Mouse (Mus musculus) CD4-positive, CD25-positive, alpha-beta regulatory T cell, adult 9 weeks (primary cell): ENCODE data around the gene Guca1a. TPM values are rescaled to one million over a fixed set of nuclear protein-coding genes. Genes with fewer than 3 reads are reported as not detected.

Experiments
- polyA plus RNA-seq: library from polyadenylated mRNA; unstranded; fragments of 100-300 nt; shearing (Covaris generic); gene quantifications from one replicate; pipeline ENCODE4 v1.2.1, GENCODE M21; 2017

The Guca1a gene
- not detected for polyA plus RNA-seq

GRCm38 (mm10) chr17:47400451-47400850 lies at the start of gene Guca1a:
Gene Guca1a (minus strand): TSS chr17:47400584.

GRCm38 (mm10) chr17:47436907-47437547 lies 36.6 kb upstream of the Guca1a start, which contains the start of gene 1700001C19Rik:
Gene 1700001C19Rik (minus strand): TSS chr17:47437376.

GRCm38 (mm10) chr17:47436156-47436906 lies 35.9 kb upstream of the Guca1a start, which contains the start of gene AI661453:
Gene AI661453 (plus strand): TSS chr17:47436615.

GRCm38 (mm10) chr17:47385145-47385544 lies 15.2 kb downstream of the Guca1a start, which contains the start of gene Guca1b:
Gene Guca1b (plus strand): TSS chr17:47385393.

GRCm38 (mm10) chr17:47368401-47369086 lies 31.8 kb downstream of the Guca1a start, which contains the start of gene Mrps10:
Gene Mrps10 (plus strand): TSS chr17:47368887.

Other genes with a start within 250 kb of the Guca1a start
- gene Mrps10, start 31.7 kb downstream of the Guca1a start, polyA plus RNA-seq, result 51.5 TPM
- gene Guca1b, start 15.2 kb downstream of the Guca1a start, polyA plus RNA-seq, result 2.2 TPM
- not detected for gene AI661453, start 36.0 kb upstream of the Guca1a start, polyA plus RNA-seq
- gene 1700001C19Rik, start 36.8 kb upstream of the Guca1a start, polyA plus RNA-seq, result not detected
- 60.2 TPM for gene Taf8, start 101.7 kb upstream of the Guca1a start, polyA plus RNA-seq
- 261 TPM for gene Ccnd3, start 104.5 kb upstream of the Guca1a start, polyA plus RNA-seq
- gene Bysl, start 210.9 kb upstream of the Guca1a start, polyA plus RNA-seq, result 19.5 TPM
- gene Med20, start 211.0 kb upstream of the Guca1a start, polyA plus RNA-seq, result 45.5 TPM
- gene Gm20517, start 211.0 kb upstream of the Guca1a start, polyA plus RNA-seq, result 0.29 TPM
- 0.61 TPM for gene Usp49, start 230.1 kb upstream of the Guca1a start, polyA plus RNA-seq